Mouse (Mus musculus) limb, embryonic 14.5 days (tissue): ENCODE measurements around the gene Tgds. TPM values are rescaled to one million over a fixed set of nuclear protein-coding genes. Genes with fewer than 3 reads are reported as not detected.
"Not testable (repeated sequence)": the region's sequence is repeated elsewhere in the genome, so short reads cannot be mapped to it uniquely, and the experiment has no call there.

Experiments used
- ATAC-seq: fragments of 200-750 bp; cut with Nextera tagmentation; 2 replicates; pipeline ENCODE4 v1.8.0; 2017; ENCODE audit warnings: low read depth, moderate number of reproducible peaks, moderate TSS enrichment; ENCODE audit not compliant: low FRiP score
- DNase-seq: peaks from one replicate; pipeline ENCODE4 v3.0.0-alpha.2; 2015; ENCODE audit warnings: low spot score
- H3K27ac ChIP-seq: fragments of 300-500 bp; sonication (generic); replicated peaks from 2 replicates; pipeline ENCODE4 v1.5.1; 2014; ENCODE audit warnings: low read depth, mild to moderate bottlenecking, low read length, moderate library complexity, mixed read lengths
- H3K27me3 ChIP-seq: fragments of 300-500 bp; sonication (generic); 2 replicates; pipeline ENCODE4 v1.6.1; 2014; ENCODE audit warnings: low read length, mixed read lengths; ENCODE audit not compliant: control insufficient read depth, insufficient read depth
- H3K36me3 ChIP-seq: fragments of 300-500 bp; sonication (generic); 2 replicates; pipeline ENCODE4 v1.6.1; 2014; ENCODE audit warnings: mild to moderate bottlenecking, low read length, moderate library complexity, mixed read lengths; ENCODE audit not compliant: control insufficient read depth, insufficient read depth
- H3K4me1 ChIP-seq: fragments of 300-500 bp; sonication (generic); 2 replicates; pipeline ENCODE4 v1.6.1; 2014; ENCODE audit warnings: antibody characterized with exemption, low read length, mixed read lengths; ENCODE audit not compliant: control insufficient read depth, insufficient read depth
- H3K4me2 ChIP-seq: fragments of 300-500 bp; sonication (generic); replicated peaks from 2 replicates; pipeline ENCODE4 v1.6.1; 2014; ENCODE audit warnings: low read depth, mild to moderate bottlenecking, low read length, moderate library complexity; ENCODE audit not compliant: severe bottlenecking
- H3K4me3 ChIP-seq: fragments of 300-500 bp; sonication (generic); replicated peaks from 2 replicates; pipeline ENCODE4 v1.5.1; 2014; ENCODE audit warnings: low read length
- H3K9ac ChIP-seq: fragments of 300-500 bp; sonication (generic); 2 replicates; pipeline ENCODE4 v1.6.1; 2014; ENCODE audit warnings: mild to moderate bottlenecking, low read depth, low read length, moderate library complexity; ENCODE audit not compliant: severe bottlenecking
- H3K9me3 ChIP-seq: fragments of 300-500 bp; sonication (generic); 2 replicates; pipeline ENCODE4 v1.6.1; 2016; ENCODE audit warnings: low read length; ENCODE audit not compliant: control insufficient read depth
- POLR2A ChIP-seq: fragments of 200-500 bp; IDR thresholded peaks from 2 replicates; pipeline ENCODE4 v1.8.0; 2012; ENCODE audit warnings: inconsistent platforms, mild to moderate bottlenecking, moderate library complexity, borderline replicate concordance; ENCODE audit not compliant: insufficient read depth, insufficient read length; ENCODE audit errors: extremely low read depth
- WGBS: fragments of 180-500 bp; shearing (Covaris S2); extraction: QIAGEN DNeasy Blood & Tissue Kit; methylation state at CpG from one replicate; pipeline ENCODE4 v1.1.7; 2014; 5-methylcytosine and 5-hydroxymethylcytosine counted together
- polyA plus RNA-seq, 2 experiments: library from polyadenylated mRNA; depleted of rRNA in 1 of 2; stranded (reverse) in 1 of 2; unstranded in 1 of 2; fragments of >200 nt; fragmentation: Nextera tagmentation in 1 of 2; extraction: Ambion mirVana in 1 of 2; gene quantifications; 2 replicates each; pipeline versions ENCODE4 v1.2.1 to v1.2.3; 2012 to 2014

Tgds gene
- polyA plus RNA-seq, 2 experiments: 37.9 to 39.9 TPM

- Histone ChIP-seq H3K9ac (no peak overlapping the region), H3K27me3 (no peaks in the 10 kb centered on the region), H3K4me1 (no peaks in the 10 kb centered on the region), H3K4me2 (no peak overlapping the region), H3K27ac (no peak overlapping the region), H3K4me3 (no peak overlapping the region), H3K36me3 (peaks cover 86% of the 10 kb centered on the region), H3K9me3 (no peaks in the 10 kb centered on the region)
- 86% methylated on average over 5 of the region's 5 CpGs for whole genome bisulfite sequencing
- no peak for ATAC-seq
- DNase-seq: no peak
- no peak for TF ChIP-seq POLR2A
Observed at GRCm38 (mm10) chr14:118124129-118124528, 8.4 kb downstream of the Tgds start.

GRCm38 (mm10) chr14:118113116-118113515 is 19.4 kb downstream of the Tgds start:
- Histone ChIP-seq H3K4me2 (no peak overlapping the region), H3K9ac (no peak overlapping the region), H3K9me3 (no peaks in the 10 kb centered on the region), H3K27ac (no peak overlapping the region), H3K36me3 (peaks cover 67% of the 10 kb centered on the region), H3K4me3 (no peak overlapping the region), H3K27me3 (no peaks in the 10 kb centered on the region), H3K4me1 (no peaks in the 10 kb centered on the region)
- no peak for DNase-seq
- no peak for ATAC-seq
- TF ChIP-seq POLR2A: no peak
- 93% methylated on average over 6 of the region's 6 CpGs for WGBS

- DNase-seq, H3K9me3 ChIP-seq, H3K4me2 ChIP-seq, H3K27me3 ChIP-seq, H3K9ac ChIP-seq, H3K4me3 ChIP-seq, ATAC-seq, H3K4me1 ChIP-seq, H3K27ac ChIP-seq: not testable (repeated sequence)
- 98% methylated on average over 2 of the region's 2 CpGs for WGBS
- H3K36me3 ChIP-seq: peaks cover 15% of the 10 kb centered on the region
Observed at GRCm38 (mm10) chr14:118107479-118107878, 25.1 kb downstream of the Tgds start.

- 76% methylated on average over 14 of the region's 14 CpGs for WGBS
- no peak overlapping the region for H3K4me3 ChIP-seq
- H3K9ac ChIP-seq: no peak overlapping the region
- no peak for ATAC-seq
- H3K4me2 ChIP-seq: no peak overlapping the region
- DNase-seq: no peak
- no peaks in the 10 kb centered on the region for H3K27me3 ChIP-seq
- no peak for TF ChIP-seq POLR2A
- no peaks in the 10 kb centered on the region for H3K36me3 ChIP-seq
- H3K4me1 ChIP-seq: no peaks in the 10 kb centered on the region
- H3K27ac ChIP-seq: no peak overlapping the region
- 0 out of 2 replicates have a peak, but pooled peaks cover 4% of the 10 kb centered on the region for H3K9me3 ChIP-seq
Observed at GRCm38 (mm10) chr14:118101227-118101990, 31.1 kb downstream of the Tgds start.

- WGBS: 63% methylated on average over 2 of the region's 2 CpGs
Observed at GRCm38 (mm10) chr14:118098265-118098664, 34.3 kb downstream of the Tgds start.

More at GRCm38 (mm10) chr14:118098265-118098664, 34.3 kb downstream of the Tgds start:
- no peaks in the 10 kb centered on the region for H3K4me1 ChIP-seq
- DNase-seq (no peak), ATAC-seq (no peak)
- H3K9me3 ChIP-seq: no peaks in the 10 kb centered on the region
- H3K9ac ChIP-seq: no peak overlapping the region
- H3K27ac ChIP-seq: no peak overlapping the region
- H3K4me3 ChIP-seq: no peak overlapping the region
- no peak overlapping the region for H3K4me2 ChIP-seq
- no peaks in the 10 kb centered on the region for H3K36me3 ChIP-seq
- TF ChIP-seq POLR2A: no peak
- no peaks in the 10 kb centered on the region for H3K27me3 ChIP-seq
